Mouse (Mus musculus) heart, adult 18-20 months (tissue): ENCODE measurements around the gene Cenpb. TPM values are rescaled to one million over a fixed set of nuclear protein-coding genes. Genes with fewer than 3 reads are reported as not detected.
A peak's percentile ranks its signal among the peaks of the same experiment; 100 is the strongest.
"Not testable (repeated sequence)": the region's sequence is repeated elsewhere in the genome, so short reads cannot be mapped to it uniquely, and the experiment has no call there.

Source experiments
- DNase-seq, 2 experiments: peaks; one replicate each; pipeline ENCODE4 v3.0.0; 2021 to 2022; ENCODE audit warnings: mixed read lengths in 1 of 2
- long read RNA-seq, 2 experiments: library from polyadenylated mRNA; stranded (forward); transcript quantifications; one replicate each; pipeline ENCODE4 v2.0.0; 2021
- total RNA-seq, 2 experiments: library from RNA; stranded (reverse); gene quantifications; 2 replicates each; pipeline ENCODE4 v1.2.3; 2021

Gene Cenpb
- 10 to 100 TPM; 76.7 to 79.6 TPM for total RNA-seq
- long read RNA-seq, experiment 1, full-length matches to known transcripts, result 92 of 92 reads
- long read RNA-seq, experiment 1, partial matches to known transcripts, result 0 of 92 reads
- long read RNA-seq, experiment 1, other reads (novel, unspliced or antisense), result 0 of 92 reads
- long read RNA-seq, experiment 2, full-length matches to known transcripts, result 37 of 37 reads
- long read RNA-seq, experiment 2, partial matches to known transcripts, result 0 of 37 reads
- long read RNA-seq, experiment 2, other reads (novel, unspliced or antisense), result 0 of 37 reads

- peak; percentile 90 to 91 for DNase-seq
Observed at GRCm38 (mm10) chr2:131179990-131180587, at the start of gene Cenpb. TSS of gene Cenpb (minus strand) at chr2:131180067.

GRCm38 (mm10) chr2:131227243-131227642, 47.4 kb upstream of the Cenpb start:
- no peak for DNase-seq

DNA sequence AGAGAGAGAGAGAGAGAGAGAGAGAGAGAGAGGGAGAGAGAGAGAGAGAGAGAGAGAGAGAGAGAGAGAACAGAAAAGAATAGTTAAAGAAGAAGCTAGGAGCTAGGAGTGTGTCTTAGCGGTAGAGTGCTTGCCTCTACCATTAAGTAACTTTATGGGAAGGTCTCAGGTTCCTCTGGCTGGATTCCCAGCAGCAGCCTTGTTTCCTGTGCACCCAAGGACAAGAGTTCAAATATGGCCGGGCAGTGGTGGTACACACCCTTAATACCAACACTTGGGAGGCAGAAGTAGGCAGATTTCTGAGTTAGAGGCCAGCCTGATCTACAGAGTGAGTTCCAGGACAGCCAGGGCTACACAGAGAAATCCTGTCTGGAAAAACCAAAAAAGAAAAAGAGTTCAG, 46.8 kb upstream of the Cenpb start:
- DNase-seq, result not testable (repeated sequence)

DNA sequence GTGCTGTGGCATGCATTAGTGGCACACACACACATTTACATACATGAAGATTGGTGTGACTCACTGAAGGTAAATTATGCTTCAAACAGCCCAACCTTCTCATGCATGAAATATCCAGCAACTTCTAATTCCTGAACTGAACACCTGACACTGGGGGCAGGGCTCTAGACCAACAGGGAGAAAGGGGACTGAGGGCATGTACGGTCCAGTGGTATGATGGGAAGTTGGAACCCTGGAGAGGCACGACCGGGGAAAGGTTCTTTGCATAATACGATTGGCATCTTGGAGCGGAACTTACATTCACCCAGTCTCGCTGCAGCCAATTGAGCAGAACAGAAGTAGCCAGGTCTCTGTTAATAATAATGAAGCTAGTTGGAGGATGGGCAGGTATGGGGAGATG, 45.3 kb upstream of the Cenpb start:
- DNase-seq, result no peak

- no peak for DNase-seq
Observed at GRCm38 (mm10) chr2:131223569-131223968, 43.7 kb upstream of the Cenpb start.

DNA sequence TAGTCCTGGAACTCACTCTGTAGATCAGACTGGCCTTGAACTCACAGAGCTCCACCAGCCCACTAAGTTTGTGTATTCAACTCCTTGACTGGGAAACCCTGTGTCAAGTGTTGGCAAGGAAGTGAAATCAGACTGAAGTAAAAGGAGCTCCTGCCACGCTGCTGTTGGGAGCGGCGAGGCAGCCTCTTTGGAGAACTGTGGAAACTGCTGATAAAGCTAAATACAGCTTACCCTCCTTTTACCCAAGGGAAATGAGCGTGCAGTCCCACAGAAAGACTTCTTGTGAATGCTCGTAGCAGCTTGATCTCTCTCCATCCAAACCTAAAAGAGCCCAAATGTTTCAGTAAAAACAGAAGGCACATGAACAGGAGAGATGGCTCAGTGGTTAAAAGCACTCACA, 42.7 kb upstream of the Cenpb start:
- peak in 1 of 2 experiments; percentile 41 for DNase-seq

DNA sequence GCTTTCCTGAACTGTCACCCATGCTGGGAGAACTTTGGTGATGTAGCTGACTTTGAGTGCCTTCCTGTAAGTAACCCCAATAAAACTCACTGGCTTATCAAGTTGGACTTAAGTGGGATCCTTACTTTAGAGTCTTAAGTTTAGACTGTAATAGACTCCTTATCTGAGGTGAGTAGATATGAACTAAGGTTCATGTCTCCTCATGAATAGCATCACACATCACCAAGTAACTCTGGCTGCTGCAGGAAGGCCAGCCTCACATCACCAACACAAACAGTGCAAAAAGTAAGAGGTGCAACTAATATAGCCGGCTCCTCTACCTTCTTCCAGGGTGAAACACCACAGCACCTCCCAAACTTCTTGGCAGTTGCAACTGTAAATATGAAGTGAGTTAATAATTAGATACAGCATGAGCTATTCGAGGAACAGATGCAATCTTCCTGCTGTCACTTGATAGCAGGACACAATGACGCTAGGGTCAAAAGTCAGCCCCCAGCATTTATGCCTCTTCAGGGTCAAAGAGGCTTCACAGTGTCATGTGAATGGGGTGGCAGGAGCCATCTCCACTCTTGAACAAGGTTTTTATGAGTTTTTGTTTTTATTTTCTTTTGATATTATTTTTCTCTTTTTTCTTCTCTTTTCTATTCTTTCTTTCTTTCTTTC, 42.1 kb upstream of the Cenpb start:
- DNase-seq, result no peak

DNA sequence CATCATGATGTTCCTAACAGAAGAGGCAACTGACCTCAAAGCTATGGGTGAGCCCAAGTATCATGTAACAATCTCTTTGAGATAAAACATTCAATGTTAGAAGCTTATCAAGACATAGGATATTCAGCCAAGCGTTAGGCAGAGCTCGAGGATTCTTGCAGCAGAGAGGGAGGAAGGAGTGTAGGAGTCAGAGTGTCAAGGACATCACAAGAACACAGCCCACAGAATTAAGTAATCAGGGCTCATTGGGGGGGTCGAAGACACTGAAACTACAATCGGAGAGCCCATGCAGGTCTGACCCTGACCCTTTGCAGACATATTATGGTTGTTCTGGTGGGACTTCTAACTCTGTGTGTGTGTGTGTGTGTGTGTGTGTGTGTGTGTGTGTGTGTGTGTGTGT, 40.2 kb upstream of the Cenpb start:
- no peak for DNase-seq

DNA sequence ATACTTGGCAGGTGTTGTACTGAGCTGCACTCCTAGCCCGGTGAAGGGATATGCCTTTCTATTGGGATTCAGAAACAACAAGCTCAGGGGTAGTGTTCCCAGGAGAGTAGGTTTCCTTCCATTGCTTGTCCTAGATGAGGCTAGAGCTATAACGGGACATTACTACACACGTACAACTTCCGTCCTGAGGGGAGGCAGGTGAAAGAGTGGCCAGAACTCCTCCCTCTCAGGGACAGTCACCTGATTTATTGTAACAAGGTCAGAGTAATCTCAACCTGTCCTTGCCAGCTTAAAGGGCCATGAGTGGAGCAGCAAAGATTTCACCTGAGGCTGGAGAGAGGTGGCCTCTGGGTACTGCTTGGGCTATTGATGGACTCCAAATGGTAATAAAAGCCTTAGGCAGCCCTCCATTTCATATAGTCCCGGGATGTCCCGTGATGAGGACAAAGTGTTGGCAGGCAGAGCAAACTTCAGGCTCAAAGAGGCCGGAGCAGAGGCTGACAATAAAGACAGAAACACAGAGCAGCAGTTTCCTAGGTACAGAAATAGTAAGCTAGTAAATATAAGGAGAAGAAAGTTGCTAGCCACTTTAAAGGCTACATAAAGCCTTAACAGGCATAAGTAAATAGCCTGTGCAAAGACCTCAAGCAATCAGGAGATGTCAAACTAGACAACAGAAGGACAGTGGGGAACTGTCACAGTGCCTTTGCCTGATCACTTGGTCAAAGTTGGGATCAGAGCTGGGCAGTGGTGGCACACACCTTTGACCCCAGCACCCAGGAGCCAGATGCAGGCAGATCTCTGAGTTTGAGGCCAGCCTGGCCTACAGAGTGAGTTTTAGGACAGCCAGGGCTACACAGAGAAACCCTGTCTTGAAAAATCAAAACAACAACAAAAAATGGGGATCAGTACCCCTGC, 36.3 kb upstream of the Cenpb start:
- peak; percentile 68 to 84 for DNase-seq

DNA sequence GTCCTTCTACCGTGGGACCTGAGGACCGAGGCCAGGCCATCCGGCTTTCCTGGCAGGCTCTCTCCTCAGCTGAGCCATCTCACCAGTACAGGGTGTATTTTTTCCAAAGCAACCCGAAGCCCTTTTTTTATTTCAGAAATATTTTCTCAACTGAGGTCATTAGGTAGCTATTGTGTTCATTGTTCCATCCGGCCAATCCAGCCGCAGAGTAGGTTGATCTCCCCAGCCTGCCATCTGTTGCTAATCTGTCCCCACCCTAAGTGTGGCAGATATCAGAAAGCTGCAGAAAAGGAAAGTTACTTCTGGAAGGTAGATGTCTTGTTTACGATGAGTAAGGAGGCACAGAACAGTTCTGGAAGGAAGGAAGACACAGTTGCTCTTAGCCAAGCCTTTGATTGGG, 33.9 kb upstream of the Cenpb start:
- peak; percentile 57 to 67 for DNase-seq

GRCm38 (mm10) chr2:131211026-131211615, 31.3 kb upstream of the Cenpb start:
- DNase-seq, result peak; percentile 43 to 67

DNA sequence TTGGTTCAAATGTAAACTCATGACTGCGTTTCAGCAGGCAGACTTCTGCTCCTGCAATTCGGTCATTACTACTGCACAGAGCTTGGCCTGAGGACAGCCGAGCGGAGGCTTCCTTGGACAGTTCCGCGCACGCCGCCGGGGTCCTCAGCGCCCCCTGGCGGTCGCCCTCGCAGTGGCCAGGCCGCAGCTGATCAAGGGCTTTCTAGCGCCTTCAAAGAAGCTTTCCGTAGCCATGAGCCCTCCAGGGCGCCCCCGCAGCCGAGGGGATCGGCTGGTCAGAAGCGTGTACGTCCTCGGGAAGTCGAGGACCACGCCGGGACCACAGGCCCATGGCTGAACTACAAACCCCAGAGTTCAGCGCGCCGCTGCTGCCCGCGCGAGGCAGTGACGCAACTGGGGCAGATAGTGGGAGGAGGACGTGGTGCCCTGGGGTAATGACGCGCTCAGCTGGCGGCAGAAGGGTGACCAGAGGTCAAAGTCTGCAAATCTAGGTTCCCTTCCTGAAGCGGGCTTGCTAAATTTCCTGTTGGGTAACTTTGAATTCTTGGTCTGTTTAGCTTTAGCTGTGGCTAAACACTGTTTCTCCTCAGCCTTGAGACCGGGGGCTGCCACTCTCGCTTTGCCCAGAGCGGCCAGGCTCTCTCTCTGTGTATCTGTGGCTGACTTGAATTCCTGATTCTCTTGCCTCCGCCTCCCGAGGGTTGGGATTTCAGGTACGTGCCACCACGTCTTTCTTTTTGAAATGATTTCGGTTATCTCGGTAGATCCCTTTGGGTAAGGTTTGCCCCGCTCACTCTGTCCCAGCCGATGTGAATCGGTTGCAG, 30.3 kb upstream of the Cenpb start:
- peak; percentile 97 to 98 for DNase-seq

DNA sequence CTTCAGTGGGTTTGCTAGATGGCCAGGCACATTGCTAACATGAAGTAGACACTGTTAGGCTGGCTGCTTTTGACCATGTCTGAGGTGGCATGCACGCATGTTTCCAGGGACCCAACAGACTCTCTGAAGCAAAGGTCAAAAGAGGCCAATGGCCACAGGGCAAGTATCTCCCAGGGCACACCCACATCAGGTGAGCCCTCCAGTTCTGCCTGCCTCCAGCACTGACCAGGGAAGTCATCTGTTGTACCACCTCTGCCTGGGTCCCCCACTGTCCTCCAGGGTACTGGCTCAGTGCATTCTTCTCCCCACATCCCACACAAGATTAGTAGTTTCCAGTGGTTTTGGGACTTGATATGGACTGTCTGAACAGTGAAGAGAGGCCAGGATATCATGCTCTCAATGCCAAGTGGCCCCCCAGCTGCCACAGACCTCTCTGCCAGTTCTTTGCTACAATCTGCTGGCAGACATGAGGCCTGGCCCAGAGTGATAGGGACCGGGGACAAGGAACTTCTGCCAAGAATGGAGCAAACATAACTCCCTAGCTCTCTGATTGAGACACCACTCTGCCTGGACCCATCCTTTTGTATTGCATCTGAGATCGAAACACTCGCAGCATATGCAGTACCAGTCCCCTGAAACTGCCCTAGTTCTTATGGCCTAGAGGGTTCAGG, 29.4 kb upstream of the Cenpb start:
- no peak for DNase-seq

DNA sequence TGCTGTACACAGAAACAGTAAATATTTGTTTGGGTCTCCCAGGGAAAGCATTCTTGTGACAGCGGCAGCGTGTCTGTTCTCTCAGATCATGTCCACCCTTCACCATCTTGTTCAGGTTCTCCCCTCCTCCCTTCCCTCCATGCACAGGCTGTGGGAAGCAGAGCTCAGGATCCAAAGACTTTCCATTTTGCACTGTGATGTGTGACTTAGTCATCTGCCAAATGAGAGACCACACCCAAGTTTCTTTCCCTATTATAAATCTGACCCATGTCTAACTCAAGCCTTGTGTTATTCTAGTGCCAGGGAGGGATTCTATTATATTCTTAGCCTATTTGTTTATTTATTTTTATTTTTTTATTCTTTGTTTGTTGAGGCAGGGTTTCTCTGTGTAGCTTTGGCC, 28.5 kb upstream of the Cenpb start:
- DNase-seq, result no peak

DNA sequence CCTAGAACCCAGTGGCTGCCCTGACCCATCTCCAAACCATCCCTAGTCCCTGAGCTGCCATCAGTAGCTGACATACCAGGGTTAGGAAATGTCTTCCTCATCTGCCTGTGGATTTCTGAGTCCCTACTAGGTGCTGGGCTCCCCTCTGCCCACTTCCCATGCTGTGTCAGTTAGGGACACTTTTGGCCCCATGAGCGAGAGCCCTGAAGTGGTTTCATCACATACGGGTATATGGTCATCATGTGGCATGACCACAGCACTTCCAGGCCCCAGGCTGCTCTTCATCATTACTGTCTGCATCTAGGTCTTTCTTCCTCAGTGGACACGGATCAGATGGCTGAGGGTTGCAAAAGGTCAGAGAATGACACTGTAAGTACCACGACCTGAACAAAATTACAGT, 26.9 kb upstream of the Cenpb start, which contains the start of gene Ap5s1:
Gene Ap5s1, plus strand, starts transcription at position 301 of the 400 bp plus-strand sequence.
- DNase-seq, result no peak

GRCm38 (mm10) chr2:131205521-131206182, 25.8 kb upstream of the Cenpb start:
- DNase-seq, result no peak

- DNase-seq, result peak; percentile 97 to 98
Observed at GRCm38 (mm10) chr2:131204410-131204981, 24.6 kb upstream of the Cenpb start.

- DNase-seq, result no peak
Observed at GRCm38 (mm10) chr2:131203816-131204409, 24.0 kb upstream of the Cenpb start.

DNA sequence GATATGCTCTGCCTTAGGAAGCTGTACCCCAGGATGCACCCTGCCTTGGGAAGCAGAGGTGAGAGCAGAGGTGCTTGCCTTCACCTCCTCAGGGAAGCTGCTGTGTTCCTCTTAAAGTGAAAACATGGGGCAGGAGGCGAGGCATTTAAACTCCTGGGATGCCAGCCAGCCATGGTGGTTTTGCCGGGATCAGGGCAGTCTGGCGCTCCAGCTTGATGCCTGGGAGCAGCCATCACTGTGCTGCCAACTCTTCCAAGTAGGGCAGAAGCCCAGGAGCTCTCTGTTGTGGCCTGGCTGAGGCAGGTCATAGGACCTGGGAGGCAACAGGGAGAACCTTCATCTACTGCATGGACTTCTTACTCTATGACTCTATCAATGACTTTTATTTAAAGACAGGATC, 21.4 kb upstream of the Cenpb start:
- DNase-seq, result no peak
